Mouse (Mus musculus) thymus, adult 2 months (tissue): ENCODE data around the gene Mrap2.

Source experiments
- CTCF ChIP-seq: fragments of 200-500 bp; IDR thresholded peaks from 2 replicates; pipeline ENCODE4 v1.5.1; 2012; ENCODE audit warnings: mild to moderate bottlenecking, control low read depth, low read length, moderate library complexity, borderline replicate concordance; ENCODE audit not compliant: control insufficient read depth, poor library complexity, insufficient read depth; ENCODE audit errors: extremely low read depth
- POLR2A ChIP-seq: fragments of 200-500 bp; IDR thresholded peaks from 2 replicates; pipeline ENCODE4 v1.6.1; 2012; ENCODE audit warnings: mild to moderate bottlenecking, low read length, control low read depth, moderate library complexity; ENCODE audit not compliant: control insufficient read depth, poor library complexity, insufficient read depth; ENCODE audit errors: extremely low read depth

DNA sequence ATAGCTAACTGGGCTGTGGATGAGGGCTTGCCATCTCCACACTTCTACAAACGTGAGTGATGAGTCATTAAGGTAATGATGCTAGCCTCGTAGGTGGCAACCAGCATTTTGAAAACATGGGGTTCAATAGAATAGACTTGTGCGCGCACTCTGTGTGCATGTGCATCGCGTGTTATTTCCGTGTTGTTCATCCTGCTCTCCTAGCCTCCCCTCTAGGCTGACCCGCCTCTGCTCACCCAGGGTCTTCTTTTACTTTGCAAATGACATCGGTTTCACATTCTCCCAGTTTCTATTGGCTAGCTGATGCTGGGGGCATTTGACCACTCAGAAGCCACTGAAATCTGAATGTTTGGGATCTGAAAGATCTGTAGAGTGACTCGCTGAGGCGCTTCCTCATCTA is 1.6 kb downstream of the Mrap2 start:
- TF ChIP-seq CTCF (no peak), POLR2A (no peak)
